Mouse (Mus musculus) mouse trophoblast stem cell (cell line): ENCODE measurements around the gene Hnf4a.

Experiments used
- in situ Hi-C, 2 experiments: fragments of 300-500 bp; cut with MseI, MboI; formaldehyde crosslinking; loops; 2 replicates in 1 of 2; 3 replicates in 1 of 2; pipeline ENCODE4 v1.15.1; 2025

Hnf4a gene

GRCm38 (mm10) chr2:163490656-163491055, 16.0 kb upstream of the Hnf4a start:
- in situ Hi-C loops = no loop called here

DNA sequence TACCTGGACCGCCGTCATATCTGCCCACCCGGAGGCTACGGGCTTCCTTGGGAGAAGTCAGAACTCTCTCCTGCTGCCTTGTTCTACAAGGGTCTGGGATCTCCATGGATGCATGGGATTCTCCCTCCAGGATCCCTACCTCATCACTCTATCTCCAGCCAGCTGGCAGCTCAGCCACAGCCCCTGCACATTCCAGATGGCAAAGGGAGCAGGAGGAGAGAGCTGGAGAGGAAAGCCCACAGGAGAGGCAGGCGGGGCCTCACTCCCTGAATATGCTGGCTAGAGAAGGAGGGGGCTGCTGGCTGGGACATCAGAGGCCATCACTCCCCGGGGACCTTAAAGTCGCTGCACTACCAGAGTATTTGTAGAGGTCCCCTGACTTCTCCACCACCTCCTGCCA, 15.3 kb upstream of the Hnf4a start:
- in situ Hi-C loops = no loop called here

- in situ Hi-C loops = no loop called here
These were observed 14.6 kb upstream of the Hnf4a start, which contains the start of gene R3hdml for GRCm38 (mm10) chr2:163492018-163492417. Gene R3hdml (plus strand): TSS chr2:163492318.

DNA sequence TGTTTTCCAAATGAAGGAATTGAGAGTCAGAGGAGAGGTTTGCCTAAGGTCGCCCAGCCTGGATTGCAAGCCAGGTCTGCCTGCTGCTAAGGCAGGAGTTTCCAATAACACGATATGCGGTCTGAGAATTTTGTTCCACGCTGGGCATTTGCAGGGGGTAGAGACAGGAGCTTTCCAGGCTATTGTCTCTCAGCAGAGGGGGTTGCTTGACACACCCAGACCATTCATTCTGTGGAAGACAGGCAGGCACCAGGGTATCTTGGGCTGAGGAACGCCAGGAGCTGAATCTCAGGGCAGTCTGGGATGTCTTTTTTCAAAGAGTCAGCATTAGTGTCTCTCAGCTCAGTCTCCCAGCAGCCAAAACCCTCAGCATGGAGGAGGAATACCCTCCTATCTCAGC, 13.6 kb upstream of the Hnf4a start:
- in situ Hi-C loops = no loop called here

- in situ Hi-C loops = no loop called here
These were observed 12.6 kb upstream of the Hnf4a start for GRCm38 (mm10) chr2:163493976-163494375.

DNA sequence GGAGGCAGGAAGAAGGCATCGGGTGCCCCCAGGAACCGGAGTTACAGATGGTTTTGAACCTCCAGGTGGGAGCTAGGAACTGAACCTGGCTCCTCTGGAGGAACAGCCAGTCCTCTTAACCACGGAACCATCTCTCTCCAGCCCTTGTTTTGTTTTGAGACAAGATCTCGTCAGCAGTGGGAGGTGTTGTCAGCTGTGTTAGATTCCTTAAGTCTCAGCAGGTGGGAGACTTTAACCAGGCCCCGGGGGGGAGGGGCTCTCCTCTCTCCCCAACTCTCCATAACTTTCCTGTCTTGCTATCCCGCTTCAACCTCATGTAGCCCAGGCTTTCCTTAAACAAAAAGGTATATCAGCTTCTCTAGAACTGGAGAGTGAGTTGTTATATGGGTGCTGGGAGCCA, 12.2 kb upstream of the Hnf4a start:
- in situ Hi-C loops = no loop called here

DNA sequence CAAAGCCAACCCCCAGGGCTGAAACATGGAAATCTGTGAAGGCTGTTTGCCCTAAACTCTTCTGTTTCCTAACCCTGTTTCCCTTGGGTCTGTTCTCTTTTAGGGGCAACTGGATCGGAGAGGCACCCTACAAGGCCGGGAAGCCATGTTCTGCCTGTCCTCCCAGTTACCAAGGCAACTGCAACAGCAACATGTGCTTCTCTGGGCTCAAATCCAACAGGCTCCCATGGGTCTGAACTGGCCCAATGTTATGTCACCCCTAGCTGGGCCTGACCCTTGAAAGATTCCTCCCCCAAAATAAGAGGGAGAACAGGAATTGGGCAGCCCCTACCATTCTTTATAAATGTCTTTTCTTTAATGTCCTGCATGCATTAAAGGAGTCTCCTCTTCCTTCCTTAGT, 4.4 kb upstream of the Hnf4a start:
- in situ Hi-C loops = no loop called here

DNA sequence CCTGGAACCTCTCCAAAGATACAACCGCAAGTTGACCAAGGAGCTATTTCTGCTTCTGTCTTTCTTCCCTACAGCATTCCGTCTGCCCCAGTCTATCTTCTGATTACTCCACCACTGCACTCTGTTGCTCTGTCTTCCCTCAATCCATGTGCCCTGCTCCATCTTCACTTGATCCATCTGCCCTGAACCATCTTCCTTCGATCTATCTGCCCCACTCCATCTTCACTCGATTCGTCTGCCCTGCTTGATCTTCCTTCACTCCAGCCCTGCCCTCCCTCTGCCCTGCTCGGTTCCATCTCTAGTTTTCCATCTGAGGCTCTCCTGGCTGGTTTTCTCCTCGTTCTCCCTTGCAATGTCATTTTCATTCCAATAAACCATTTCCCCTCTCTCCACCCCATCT, 3.4 kb upstream of the Hnf4a start:
- in situ Hi-C loops = no loop called here

DNA sequence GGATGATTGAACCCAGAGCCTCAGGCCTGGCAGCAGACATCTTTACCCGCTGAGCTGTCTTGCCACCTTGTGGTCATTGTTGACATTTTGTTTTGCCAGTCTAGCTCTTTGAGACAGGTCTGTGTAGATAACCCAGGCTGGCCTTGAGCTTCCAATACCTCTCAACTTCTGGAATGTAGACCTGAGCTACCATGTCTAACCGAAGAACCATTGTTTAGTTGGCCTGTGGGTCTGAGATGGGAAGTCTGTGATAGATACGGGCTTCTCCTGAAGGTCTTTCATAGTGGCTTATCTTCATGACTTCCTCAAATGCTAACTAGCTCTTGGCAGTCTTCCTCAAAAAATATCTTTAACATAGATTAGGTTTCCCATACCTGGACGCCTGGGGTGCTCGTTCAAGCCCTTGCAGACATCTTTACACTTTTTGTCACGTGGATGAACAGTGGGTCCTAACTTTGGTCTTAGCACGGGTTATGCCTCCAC, 19.2 kb downstream of the Hnf4a start:
- in situ Hi-C loops = no loop called here

DNA sequence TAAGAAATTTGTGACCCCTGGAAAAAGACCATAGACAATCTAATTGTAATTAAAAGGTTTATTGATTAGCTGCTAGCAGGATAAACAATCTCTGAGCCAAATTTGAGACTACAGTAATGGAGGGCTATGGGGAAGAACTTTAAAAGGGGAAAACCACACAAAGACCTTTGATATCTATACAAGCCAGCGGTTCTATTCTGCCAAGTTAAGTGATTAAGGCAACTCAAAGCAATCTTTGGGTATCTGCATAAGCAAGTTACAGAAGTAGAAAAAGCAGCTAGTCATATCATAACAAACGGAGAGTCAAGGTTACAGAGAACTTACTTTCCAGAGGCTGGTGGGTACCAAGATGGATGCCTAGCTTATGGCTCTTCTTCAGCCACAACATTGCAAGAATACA, 20.9 kb downstream of the Hnf4a start:
- in situ Hi-C loops = no loop called here

DNA sequence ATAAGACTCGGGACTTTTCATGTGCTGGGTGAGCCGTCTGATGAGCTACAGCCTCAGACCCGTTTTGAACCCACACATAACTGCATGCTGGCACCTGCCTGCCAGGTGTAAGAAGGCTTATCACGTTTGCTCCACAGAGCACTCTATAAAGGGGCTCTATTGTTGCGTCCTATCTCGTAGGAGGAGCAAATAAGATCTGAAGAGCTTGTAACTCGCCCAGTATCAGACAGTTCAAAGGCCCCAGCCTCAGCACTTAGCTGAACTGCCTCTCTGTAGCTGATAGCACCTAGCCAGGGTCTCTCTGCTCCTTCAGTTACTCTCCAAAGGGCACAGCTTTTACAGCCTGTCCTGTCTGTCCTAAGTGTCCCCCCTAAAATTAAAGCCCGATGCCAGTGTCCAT, 23.8 kb downstream of the Hnf4a start:
- in situ Hi-C loops = loop anchor here (10.0 kb wide), 2 partner anchors 64 to 194 kb away; no protein-coding TSS in a partner anchor

DNA sequence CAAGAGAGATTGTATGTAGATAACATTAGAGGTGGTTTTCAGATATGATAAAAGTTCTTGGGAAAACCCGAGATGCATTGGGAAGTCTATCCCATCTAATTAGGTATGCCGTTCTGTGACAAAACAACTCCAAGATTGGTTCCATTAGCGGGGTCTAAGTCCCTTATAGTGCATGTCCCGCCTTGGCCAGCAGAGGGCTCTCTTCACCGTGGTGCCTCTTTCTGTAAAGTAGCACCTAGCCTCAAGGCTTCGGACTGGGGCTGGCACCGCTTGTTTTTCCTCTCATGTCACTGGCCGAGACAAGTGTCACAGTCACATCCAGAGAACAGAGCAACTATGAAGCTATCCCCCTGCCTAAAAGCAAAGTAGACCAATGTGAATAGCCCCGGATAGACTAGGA, 25.3 kb downstream of the Hnf4a start:
- in situ Hi-C loops = loop anchor here (10.0 kb wide), 2 partner anchors 63 to 193 kb away; no protein-coding TSS in a partner anchor

- in situ Hi-C loops = loop anchor here (10.0 kb wide), 2 partner anchors 62 to 192 kb away; no protein-coding TSS in a partner anchor
These were observed 26.6 kb downstream of the Hnf4a start for GRCm38 (mm10) chr2:163533226-163533625.

- in situ Hi-C loops = loop anchor here (10.0 kb wide), 2 partner anchors 60 to 190 kb away; no protein-coding TSS in a partner anchor
These were observed 28.4 kb downstream of the Hnf4a start for GRCm38 (mm10) chr2:163534958-163535524.

DNA sequence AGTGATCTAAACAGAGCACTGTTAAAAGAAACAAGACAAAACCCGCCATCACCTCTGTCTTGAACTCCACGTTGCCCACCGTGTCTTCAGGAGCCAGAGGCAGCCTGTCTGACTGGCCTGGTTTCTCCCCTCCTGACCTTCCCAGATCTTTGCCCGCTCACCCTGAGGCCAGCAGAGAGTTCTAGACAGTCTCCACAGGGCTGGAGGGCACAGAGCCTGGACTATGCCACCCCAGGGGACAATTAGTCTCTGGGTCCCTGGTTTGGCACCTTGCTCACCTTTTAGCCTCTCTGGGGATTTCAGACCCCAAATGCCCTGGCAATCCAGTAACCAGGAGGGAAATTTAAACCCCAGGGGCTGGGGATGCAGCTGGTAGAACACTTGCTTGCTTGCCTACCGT, 30.8 kb downstream of the Hnf4a start:
- in situ Hi-C loops = loop anchor here (10.0 kb wide), 2 partner anchors 57 to 187 kb away; no protein-coding TSS in a partner anchor

DNA sequence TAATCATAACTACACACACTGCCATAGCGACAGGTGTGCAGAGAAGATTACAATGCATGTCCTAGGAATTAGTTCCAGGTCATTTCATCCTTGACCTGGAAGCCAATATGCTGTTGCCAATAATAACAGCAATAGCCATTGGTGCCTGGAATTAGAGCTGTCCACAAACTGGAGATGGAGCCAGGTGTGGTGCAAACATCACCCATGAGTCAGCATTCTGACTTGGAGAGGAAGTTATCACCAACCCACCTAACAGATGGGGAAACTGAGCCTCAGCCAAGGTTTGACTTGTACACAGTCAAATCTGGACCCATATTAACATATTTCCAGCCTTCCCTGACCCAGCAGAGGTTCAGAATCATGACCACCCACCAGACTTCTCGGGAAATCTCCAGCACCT, 31.8 kb downstream of the Hnf4a start:
- in situ Hi-C loops = loop anchor here (10.0 kb wide), 2 partner anchors 56 to 186 kb away; no protein-coding TSS in a partner anchor

GRCm38 (mm10) chr2:163539321-163540040, 32.9 kb downstream of the Hnf4a start:
- in situ Hi-C loops = loop anchor here (10.0 kb wide), 2 partner anchors 55 to 185 kb away; no protein-coding TSS in a partner anchor

GRCm38 (mm10) chr2:163540231-163541117, 33.9 kb downstream of the Hnf4a start:
- in situ Hi-C loops = no loop called here

GRCm38 (mm10) chr2:163541568-163542182, 35.1 kb downstream of the Hnf4a start:
- in situ Hi-C loops = no loop called here

DNA sequence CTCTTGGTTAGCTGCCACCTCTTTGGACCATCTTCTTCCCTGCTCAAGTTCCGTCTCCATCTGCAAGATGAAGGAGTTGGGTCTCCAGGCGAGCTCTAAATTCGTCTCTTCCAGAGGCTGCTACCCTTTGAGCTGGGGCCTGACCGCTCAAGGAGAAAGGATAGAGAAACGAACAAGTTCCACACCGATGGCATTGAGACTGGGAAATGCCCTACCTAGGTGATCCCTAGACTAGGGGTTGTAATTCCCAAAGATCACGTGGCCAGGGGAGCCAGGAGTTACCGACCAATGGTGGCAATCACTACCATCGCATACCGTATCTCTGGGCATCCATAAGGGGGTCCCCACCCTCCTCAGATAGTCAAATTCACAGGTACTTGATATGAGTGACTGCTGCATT, 36.1 kb downstream of the Hnf4a start:
- in situ Hi-C loops = no loop called here

DNA sequence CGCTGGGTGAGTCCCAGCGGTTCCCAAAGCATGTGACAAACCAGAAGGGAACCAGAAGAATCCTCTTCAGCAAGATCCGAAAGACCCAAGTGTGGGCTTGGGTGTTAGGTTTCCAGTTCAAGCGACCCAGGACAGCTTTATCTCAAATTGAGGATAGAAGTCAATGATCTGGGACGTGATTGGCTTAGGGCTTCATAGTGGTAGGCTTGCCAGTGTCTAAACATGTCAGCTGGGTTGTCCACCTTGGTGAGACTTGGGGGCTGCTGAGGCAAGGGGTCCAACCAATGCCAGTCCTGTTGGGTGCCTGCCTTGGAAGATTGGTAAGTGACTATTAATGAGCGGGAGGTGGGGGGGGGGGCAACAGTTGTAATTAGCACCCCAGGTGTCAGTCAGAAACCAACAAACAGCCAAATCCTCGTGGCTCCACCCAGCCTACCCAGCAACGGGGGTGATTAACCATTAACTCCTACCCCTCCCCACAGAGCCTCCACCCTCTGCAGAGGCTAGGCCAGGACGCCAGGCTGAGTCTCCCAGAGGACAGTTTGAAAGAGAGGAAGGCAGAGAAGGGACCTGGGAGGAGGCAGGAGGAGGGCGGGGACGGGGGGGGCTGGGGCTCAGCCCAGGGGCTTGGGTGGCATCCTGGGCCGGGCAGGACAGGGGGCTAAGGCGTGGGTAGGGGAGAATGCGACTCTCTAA, 40.2 kb downstream of the Hnf4a start:
- in situ Hi-C loops = no loop called here
